Mouse (Mus musculus): Measurements from ENCODE around the gene Dgki.

Gene Dgki

DNA sequence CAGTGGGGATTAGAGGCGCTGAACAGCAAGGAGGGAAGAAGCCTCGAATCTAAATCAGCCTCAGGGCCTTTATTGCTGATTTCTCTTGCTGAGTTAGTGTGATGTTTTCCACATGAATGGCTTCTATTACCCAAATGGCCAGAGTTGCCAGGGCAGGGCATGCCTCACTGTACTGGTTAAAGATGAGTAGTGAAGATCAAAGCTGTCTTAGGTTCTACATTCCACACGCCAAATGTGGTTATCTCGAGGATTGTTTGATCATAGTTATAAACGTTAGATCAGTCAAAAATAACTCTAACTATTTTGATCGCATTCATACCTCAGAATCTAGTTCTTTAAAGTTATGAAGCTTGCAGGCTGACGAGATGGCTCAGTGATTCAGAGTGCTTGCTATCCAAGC is 59.8 kb downstream of the Dgki start:
- no peak for DNase-seq (ENCODE audit: low spot score)

- no peak for DNase-seq (ENCODE audit: low spot score)
Observed at GRCm38 (mm10) chr6:37236893-37237292, 63.1 kb downstream of the Dgki start.

DNA sequence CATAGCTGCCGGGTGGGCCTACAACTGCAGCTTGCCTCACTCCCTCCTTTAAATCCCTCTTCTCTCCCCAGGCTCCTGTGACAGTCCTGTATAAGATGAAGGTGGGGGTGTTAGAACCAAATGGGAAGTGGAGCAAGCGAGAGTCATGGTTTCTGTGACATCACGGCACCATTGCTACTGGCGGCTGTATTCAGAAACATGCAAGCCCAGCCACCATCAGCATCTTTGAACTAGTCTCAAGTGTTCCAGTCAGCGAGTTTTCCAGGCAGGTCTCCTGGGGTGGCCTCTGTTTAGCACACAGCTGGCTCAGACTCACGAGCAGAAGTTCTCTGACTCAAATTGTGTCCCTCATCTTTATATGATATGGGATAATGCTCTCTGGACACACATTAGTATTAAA is 68.8 kb downstream of the Dgki start:
- DNase-seq (ENCODE audit: low spot score) = no peak

GRCm38 (mm10) chr6:37222947-37223510 is 77.0 kb downstream of the Dgki start:
- DNase-seq (ENCODE audit: low spot score) = no peak

GRCm38 (mm10) chr6:37222016-37222415 is 78.0 kb downstream of the Dgki start:
- DNase-seq (ENCODE audit: low spot score) = no peak

GRCm38 (mm10) chr6:37219110-37219509 is 80.9 kb downstream of the Dgki start:
- no peak for DNase-seq (ENCODE audit: low spot score)

GRCm38 (mm10) chr6:37216342-37216763 is 83.6 kb downstream of the Dgki start:
- DNase-seq (ENCODE audit: low spot score) = no peak

DNA sequence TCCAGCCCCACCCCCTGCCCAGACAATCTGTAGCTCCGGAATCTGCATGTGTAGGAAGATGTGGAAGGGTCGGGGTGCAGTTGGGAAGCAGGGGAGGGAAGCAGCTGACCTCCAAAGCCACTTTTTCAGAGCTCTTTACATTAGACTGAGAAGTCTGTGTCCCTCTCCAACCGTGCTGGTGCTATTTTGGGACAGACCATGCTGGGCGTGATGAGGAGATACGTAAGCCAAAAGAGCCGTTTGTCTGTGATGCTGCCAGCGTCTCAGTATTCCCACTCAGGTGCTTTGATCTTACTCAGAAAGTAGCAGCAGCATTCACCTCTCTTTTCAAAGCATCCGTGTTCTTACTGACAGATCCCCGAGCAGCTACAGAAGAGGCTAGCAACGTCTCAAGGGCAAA is 84.3 kb downstream of the Dgki start:
- no peak for DNase-seq (ENCODE audit: low spot score)

GRCm38 (mm10) chr6:37212930-37213329 is 87.1 kb downstream of the Dgki start:
- DNase-seq (ENCODE audit: low spot score) = no peak

GRCm38 (mm10) chr6:37211545-37212247 is 88.3 kb downstream of the Dgki start:
- no peak for DNase-seq (ENCODE audit: low spot score)

DNA sequence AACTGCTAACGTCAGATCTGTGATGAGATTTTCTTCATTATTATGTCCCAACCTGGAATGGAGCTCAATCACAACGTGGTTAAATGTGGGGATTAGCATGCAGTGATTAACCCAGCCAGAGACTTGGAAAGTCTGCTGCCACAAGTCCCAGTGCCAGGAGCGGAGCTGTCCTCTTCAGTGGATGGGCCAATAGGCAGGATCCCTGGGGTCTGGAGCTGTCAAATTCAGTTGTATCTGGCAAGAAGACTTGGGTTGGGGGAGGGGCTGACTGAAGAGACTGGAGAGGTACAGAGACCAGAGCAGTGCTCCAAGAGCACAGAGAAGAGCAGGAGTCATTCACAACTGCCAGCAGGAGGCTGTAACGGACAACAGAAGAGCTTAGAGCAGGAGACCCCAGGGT is 97.1 kb downstream of the Dgki start:
- no peak for DNase-seq (ENCODE audit: low spot score)

DNA sequence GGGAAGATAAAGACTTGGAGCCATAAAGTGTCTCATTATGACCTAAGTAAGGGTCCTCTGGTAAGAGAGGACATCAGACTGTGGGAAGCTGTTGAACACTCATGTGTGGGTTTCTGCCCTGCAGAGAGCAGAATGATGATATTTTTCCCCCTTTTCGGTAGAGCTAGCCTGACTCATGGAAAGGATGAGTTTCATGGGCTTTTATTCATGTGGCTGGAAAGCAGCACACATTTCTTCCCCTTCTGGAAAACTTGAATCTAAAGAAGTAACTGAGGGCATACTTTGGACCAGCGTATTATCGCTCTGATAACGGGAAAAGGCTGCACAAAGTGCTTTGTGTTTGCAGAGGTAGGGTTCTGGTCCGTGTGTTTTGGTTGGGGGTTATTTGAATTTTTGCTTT is 99.1 kb downstream of the Dgki start:
- DNase-seq (ENCODE audit: low spot score) = no peak

DNA sequence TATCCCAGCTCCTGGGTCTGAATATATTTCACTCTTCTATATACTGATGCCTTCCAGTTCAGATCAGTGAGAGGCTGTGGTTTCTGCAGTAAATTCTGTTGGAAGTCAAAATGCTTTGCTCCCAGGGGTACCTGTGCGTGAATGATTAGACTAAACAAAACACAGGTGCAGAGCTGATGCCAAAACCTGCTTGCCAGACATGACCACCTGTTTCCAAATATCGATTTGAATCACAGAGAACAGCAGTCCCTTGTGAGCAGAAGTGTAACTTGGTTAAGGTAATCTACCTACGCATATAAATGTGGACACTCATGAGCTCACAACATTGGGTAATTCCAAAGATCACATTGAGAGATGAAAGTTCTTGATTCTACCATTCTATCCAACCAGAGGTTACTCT is 100.5 kb downstream of the Dgki start:
- no peak for DNase-seq (ENCODE audit: low spot score)

GRCm38 (mm10) chr6:37197745-37198144 is 102.2 kb downstream of the Dgki start:
- no peak for DNase-seq (ENCODE audit: low spot score)

DNA sequence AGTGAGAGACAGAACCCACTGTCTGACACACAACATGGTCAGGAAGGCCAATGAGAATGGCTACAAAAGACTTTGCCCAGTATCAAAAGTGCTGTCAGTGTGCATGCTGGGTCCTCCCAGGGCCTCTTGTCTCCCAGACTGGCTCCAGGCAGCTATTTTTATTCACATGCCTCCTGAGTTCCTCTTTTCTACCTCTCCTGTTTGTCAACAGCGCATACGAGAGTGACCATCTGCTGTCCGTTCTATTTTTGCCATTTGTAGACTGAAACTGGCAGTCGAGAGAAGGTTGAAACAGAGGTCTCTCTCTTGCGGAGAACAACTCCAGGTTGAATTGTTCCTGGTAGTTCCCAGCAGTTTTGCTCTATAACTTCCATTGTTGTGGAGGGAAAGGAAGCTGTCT is 103.1 kb downstream of the Dgki start:
- no peak for DNase-seq (ENCODE audit: low spot score)

DNA sequence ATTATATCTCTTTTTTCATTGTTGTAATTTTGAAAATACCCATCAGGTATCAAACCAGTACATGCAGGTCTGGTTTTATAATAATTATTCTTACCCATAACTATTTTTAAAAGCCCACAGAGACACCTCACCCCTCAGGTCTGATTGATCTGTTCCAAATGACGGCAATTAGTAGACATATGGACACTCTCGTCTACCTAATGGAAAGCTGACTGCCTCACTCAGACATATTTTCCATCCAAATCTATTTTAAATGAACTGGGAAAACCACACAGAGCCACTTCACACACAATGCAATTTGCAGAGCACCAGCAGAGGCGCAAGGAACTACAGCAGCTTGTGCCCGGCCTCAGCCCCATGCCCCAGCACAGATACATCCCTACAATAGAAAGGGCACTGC is 104.2 kb downstream of the Dgki start:
- no peak for DNase-seq (ENCODE audit: low spot score)

DNA sequence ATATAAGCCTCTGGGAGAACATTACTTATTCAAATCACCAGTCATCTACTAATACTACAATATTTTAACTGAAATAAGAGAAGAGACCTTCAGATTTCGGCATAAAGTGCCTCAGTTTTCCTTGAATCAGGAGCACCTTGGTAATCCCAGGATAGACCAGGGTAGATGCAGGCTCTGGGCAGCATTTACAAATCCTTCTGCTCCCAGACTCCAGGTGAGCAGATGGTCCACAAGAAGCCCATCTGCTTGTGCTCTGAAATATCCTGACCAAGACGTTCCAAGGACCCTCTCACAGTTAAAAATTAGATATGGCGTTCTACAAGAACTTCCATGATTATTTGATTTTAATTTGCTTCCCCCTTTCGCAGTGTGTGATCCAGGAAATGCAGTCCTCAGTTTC is 118.0 kb downstream of the Dgki start:
- DNase-seq (ENCODE audit: low spot score) = no peak

- DNase-seq (ENCODE audit: low spot score) = no peak
Observed at GRCm38 (mm10) chr6:37171149-37171832, 128.7 kb downstream of the Dgki start.

DNA sequence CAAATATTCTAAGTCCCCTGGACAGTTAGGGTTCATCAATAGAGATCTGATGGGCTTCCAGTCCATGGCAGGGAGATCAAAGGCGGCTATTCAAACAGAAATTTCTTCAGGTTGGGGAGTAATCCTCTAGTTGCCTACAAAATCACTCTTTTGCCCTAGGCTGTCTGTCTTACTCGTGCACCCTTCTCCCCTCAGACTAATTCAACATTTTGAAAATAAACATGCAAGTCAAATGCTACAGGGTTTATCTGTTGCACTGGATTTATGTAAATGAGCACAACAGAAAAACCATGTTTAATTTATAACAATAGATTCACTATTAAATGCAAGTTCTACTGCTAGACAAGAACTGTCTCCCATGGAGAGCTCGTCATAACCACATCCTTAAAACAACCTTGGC is 141.1 kb downstream of the Dgki start:
- DNase-seq (ENCODE audit: low spot score) = no peak

- no peak for DNase-seq (ENCODE audit: low spot score)
Observed at GRCm38 (mm10) chr6:37154051-37154450, 145.9 kb downstream of the Dgki start.

DNA sequence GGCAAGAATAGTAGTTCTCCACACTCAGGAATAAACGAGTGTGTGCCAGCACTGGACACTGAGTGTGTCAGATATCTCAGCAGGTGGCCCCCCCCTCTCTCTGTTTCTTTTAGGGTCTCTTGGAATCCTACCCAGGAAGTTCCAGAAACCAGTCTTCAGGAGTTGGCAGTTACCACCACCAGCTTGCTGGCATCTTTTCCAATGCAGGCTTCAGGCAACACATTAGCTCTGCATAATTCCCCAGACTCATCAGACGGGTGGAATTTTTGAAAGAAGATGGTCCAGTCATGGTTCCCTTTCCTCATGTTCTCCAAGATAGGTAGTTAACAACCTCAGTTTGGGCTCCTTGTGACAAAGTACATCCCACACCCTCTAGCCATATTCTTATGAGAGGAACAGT is 149.5 kb downstream of the Dgki start:
- no peak for DNase-seq (ENCODE audit: low spot score)

DNA sequence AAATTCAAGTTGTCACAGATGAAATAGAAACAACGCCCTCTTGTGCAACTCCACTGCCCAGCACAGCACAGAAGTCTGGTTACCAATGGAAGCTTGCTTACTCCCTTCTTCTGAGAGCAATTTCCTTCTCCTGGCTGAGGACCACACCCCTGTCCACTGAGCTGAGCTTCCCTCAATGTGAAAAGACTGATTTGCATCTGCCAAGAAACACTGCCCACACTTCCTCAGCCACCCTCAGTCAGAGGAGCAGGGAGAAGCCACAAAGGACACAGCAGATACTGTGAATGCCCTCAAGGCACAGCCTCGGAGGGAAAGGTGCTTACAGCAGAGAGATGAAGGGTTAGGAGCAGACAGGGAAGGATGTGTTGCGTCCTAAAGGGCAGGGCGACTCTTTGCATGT is 149.9 kb downstream of the Dgki start:
- DNase-seq (ENCODE audit: low spot score) = no peak

DNA sequence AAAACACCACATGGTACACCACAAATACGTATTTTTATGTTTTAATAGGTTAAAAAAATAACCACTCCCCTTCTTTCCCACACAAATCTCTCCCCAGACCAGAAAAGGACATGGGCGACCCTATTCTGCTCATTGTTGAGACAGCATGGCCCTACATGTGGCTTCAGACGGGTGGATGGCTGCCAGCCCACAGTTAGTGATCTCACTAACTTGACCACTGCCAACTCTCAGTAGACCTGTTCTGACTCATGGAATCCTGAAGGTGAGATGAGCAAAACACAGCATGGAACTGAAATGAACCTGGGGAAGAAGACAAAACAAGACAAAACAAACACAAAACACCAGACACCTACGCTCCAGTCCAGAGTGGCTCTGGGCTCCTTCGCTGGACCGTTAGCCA is 150.8 kb downstream of the Dgki start:
- no peak for DNase-seq (ENCODE audit: low spot score)
